Mouse (Mus musculus): Measurements from ENCODE around the gene Snx6. TPM values are rescaled to one million over a fixed set of nuclear protein-coding genes. Genes with fewer than 3 reads are reported as not detected.

Gene Snx6
- total RNA-seq (2023): 10 to 100 TPM; 59.5 to 66.4 TPM

DNA sequence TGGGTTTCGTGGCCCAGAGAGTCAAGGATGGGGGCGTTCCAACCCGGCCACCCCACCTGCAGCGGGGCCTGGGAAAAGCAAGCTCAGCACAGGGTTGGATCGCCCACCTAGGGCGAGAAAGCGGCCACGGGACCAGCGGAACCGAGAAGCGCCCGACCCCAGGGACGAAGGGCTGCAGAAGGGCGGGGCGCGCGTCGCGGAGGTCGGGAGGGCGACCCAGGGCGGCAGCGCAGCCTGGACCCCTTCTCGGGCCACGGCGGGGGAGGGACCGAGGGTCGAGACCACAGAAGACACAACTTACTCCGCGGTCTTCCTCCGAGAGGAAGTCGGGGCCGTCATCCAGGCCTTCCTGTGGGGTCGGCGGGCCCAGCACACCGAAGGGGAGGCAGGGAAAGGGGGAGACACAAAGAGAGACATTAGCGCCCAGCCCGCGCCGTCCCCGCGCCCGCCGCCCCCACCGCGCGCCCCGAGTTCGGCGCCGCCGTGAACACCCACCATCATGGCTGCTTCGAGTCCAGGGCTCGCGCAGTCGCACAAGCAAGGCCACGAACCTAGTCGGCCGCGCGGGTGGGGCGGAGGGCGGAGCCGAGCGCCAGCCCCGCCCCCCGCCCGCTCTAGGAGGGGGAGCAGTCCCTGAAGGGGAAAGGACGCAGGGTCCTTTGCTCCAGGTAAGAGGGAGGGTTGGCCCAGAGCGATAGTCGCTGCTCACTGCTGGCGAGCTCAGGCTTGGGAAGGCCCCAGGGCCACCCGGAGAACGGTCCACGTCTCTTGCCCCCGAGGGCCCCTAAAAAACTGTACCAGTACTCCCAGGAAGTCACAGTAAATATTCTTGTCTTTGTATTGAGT, at the start of gene Snx6:
Snx6 (minus strand) TSS at position 551 of the 846 bp plus-strand sequence.

Other genes starting within 250 kb of the Snx6 start
- 10 to 100 TPM; 39.7 to 40.7 TPM for gene Sptssa, start 139.1 kb downstream of the Snx6 start, total RNA-seq (2023)
- gene Eapp, start 99.8 kb downstream of the Snx6 start, total RNA-seq (2023): 10 to 100 TPM; 34.4 to 40.2 TPM
- gene Cfl2, start 67.2 kb upstream of the Snx6 start, total RNA-seq (2023): 10 to 100 TPM; 29.7 to 34.5 TPM
- not detected for gene Gm20403, start 190.8 kb upstream of the Snx6 start, total RNA-seq (2023)
- gene Baz1a, start 218.6 kb upstream of the Snx6 start, total RNA-seq (2023): 100 to 1,000 TPM in 1 of 2 experiments, 10 to 100 TPM in 1; 95.8 to 103 TPM

Measured in T-cell, adult 66 days (primary cell).